Mouse (Mus musculus): Measurements from ENCODE around the gene Ankrd9. TPM values are rescaled to one million over a fixed set of nuclear protein-coding genes. Genes with fewer than 3 reads are reported as not detected.
A peak's percentile ranks its signal among the peaks of the same experiment; 100 is the strongest.

Ankrd9 gene
- polyA plus RNA-seq, 1 experiment = 11.5 TPM

GRCm38 (mm10) chr12:110992771-110993170 is 13.9 kb upstream of the Ankrd9 start:
- Histone ChIP-seq H3K79me2 (ENCODE audit: control insufficient read depth, insufficient read depth) (no peaks in the 10 kb centered on the region), H3K36me3 (ENCODE audit: control insufficient read depth, insufficient read depth) (no peaks in the 10 kb centered on the region), H3K4me3 (peak overlapping the region; percentile 33), H3K4me2 (ENCODE audit: low read depth) (peak overlapping the region; percentile 100), H3K27me3 (ENCODE audit: control insufficient read depth, insufficient read depth, insufficient read length) (no peaks in the 10 kb centered on the region), H3ac (ENCODE audit: control insufficient read depth, insufficient read length) (no peak overlapping the region)
- TF ChIP-seq TCF3 (IDR thresholded peaks at IDR 0.05; ENCODE audit: insufficient read length, low read depth) = no peak
- no peak for TF ChIP-seq MAX (IDR thresholded peaks at IDR 0.05; ENCODE audit: low read depth)
- TF ChIP-seq MYOD1 (IDR thresholded peaks at IDR 0.05; ENCODE audit: control insufficient read depth in 1 of 3, insufficient read length in 2 of 3, low read depth in 2 of 3) = no peak
- no peak for TF ChIP-seq MYOG (IDR thresholded peaks at IDR 0.05; ENCODE audit: control insufficient read depth in 1 of 3, insufficient read depth in 1 of 3, insufficient read length in 2 of 3, low read depth in 2 of 3)
- no peak for TF ChIP-seq E2F4 (IDR thresholded peaks at IDR 0.05; ENCODE audit: insufficient read depth)

GRCm38 (mm10) chr12:110992128-110992553 is 13.3 kb upstream of the Ankrd9 start:
- Histone ChIP-seq H3K4me2 (ENCODE audit: low read depth) (peak overlapping the region; percentile 100), H3K27me3 (ENCODE audit: control insufficient read depth, insufficient read depth, insufficient read length) (no peaks in the 10 kb centered on the region), H3ac (ENCODE audit: control insufficient read depth, insufficient read length) (no peak overlapping the region), H3K4me3 (peak overlapping the region; percentile 33), H3K79me2 (ENCODE audit: control insufficient read depth, insufficient read depth) (no peaks in the 10 kb centered on the region), H3K36me3 (ENCODE audit: control insufficient read depth, insufficient read depth) (no peaks in the 10 kb centered on the region)
- TF ChIP-seq POLR2A (IDR thresholded peaks at IDR 0.05; ENCODE audit: insufficient read length, low read depth) (peak; percentile 45), SRF (IDR thresholded peaks at IDR 0.05; ENCODE audit: control insufficient read depth, insufficient read length, low read depth) (peak; percentile 25), CEBPB (IDR thresholded peaks at IDR 0.05; ENCODE audit: insufficient read depth, poor library complexity, severe bottlenecking) (no peak), POLR2AphosphoS2 (IDR thresholded peaks at IDR 0.05; ENCODE audit: insufficient read length, low read depth) (peak; percentile 35)

GRCm38 (mm10) chr12:110991361-110992127 is 12.7 kb upstream of the Ankrd9 start:
- Histone ChIP-seq H3K79me2 (ENCODE audit: control insufficient read depth, insufficient read depth) (no peaks in the 10 kb centered on the region), H3K4me2 (ENCODE audit: low read depth) (peak overlapping the region; percentile 100), H3K4me3 (peak overlapping the region; percentile 33), H3ac (ENCODE audit: control insufficient read depth, insufficient read length) (no peak overlapping the region), H3K36me3 (ENCODE audit: control insufficient read depth, insufficient read depth) (no peaks in the 10 kb centered on the region), H3K27me3 (ENCODE audit: control insufficient read depth, insufficient read depth, insufficient read length) (no peaks in the 10 kb centered on the region)
- TF ChIP-seq TCF12 (IDR thresholded peaks at IDR 0.05; ENCODE audit: insufficient read depth, poor library complexity, severe bottlenecking) = no peak
- TF ChIP-seq USF1 (IDR thresholded peaks at IDR 0.05; ENCODE audit: low read depth) = no peak
- TF ChIP-seq E2F4 (IDR thresholded peaks at IDR 0.05; ENCODE audit: insufficient read depth) = no peak
- TF ChIP-seq CEBPB (IDR thresholded peaks at IDR 0.05; ENCODE audit: insufficient read depth, poor library complexity, severe bottlenecking) = no peak
- peak in 2 of 3 experiments; percentile 44 to 74 for TF ChIP-seq MYOD1 (IDR thresholded peaks at IDR 0.05; ENCODE audit: control insufficient read depth in 1 of 3, insufficient read length in 2 of 3, low read depth in 2 of 3)
- TF ChIP-seq MYOG (IDR thresholded peaks at IDR 0.05; ENCODE audit: control insufficient read depth in 1 of 3, insufficient read depth in 1 of 3, insufficient read length in 2 of 3, low read depth in 2 of 3) = peak in 1 of 3 experiments; percentile 41
- no peak for TF ChIP-seq TCF3 (IDR thresholded peaks at IDR 0.05; ENCODE audit: insufficient read length, low read depth)
- no peak for TF ChIP-seq MAX (IDR thresholded peaks at IDR 0.05; ENCODE audit: low read depth)
- TF ChIP-seq POLR2A (IDR thresholded peaks at IDR 0.05; ENCODE audit: insufficient read length, low read depth) = no peak
- no peak for TF ChIP-seq REST (IDR thresholded peaks at IDR 0.05; ENCODE audit: insufficient read depth, insufficient read length)
- TF ChIP-seq SRF (IDR thresholded peaks at IDR 0.05; ENCODE audit: control insufficient read depth, insufficient read length, low read depth) = no peak
- no peak for TF ChIP-seq POLR2AphosphoS2 (IDR thresholded peaks at IDR 0.05; ENCODE audit: insufficient read length, low read depth)

- H3K27me3 ChIP-seq (ENCODE audit: control insufficient read depth, insufficient read depth, insufficient read length) = no peaks in the 10 kb centered on the region
- no peak overlapping the region for H3K4me3 ChIP-seq
- H3ac ChIP-seq (ENCODE audit: control insufficient read depth, insufficient read length) = no peak overlapping the region
- no peaks in the 10 kb centered on the region for H3K36me3 ChIP-seq (ENCODE audit: control insufficient read depth, insufficient read depth)
- no peak overlapping the region for H3K4me2 ChIP-seq (ENCODE audit: low read depth)
- TF ChIP-seq TCF12 (IDR thresholded peaks at IDR 0.05; ENCODE audit: insufficient read depth, poor library complexity, severe bottlenecking) (no peak), TCF3 (IDR thresholded peaks at IDR 0.05; ENCODE audit: insufficient read length, low read depth) (no peak), E2F4 (IDR thresholded peaks at IDR 0.05; ENCODE audit: insufficient read depth) (no peak), SRF (IDR thresholded peaks at IDR 0.05; ENCODE audit: control insufficient read depth, insufficient read length, low read depth) (no peak), CEBPB (IDR thresholded peaks at IDR 0.05; ENCODE audit: insufficient read depth, poor library complexity, severe bottlenecking) (no peak), MYOG (IDR thresholded peaks at IDR 0.05; ENCODE audit: control insufficient read depth in 1 of 3, insufficient read depth in 1 of 3, insufficient read length in 2 of 3, low read depth in 2 of 3) (no peak), POLR2A (IDR thresholded peaks at IDR 0.05; ENCODE audit: insufficient read length, low read depth) (no peak), REST (IDR thresholded peaks at IDR 0.05; ENCODE audit: insufficient read depth, insufficient read length) (no peak), MYOD1 (IDR thresholded peaks at IDR 0.05; ENCODE audit: control insufficient read depth in 1 of 3, insufficient read length in 2 of 3, low read depth in 2 of 3) (no peak), MAX (IDR thresholded peaks at IDR 0.05; ENCODE audit: low read depth) (no peak), USF1 (IDR thresholded peaks at IDR 0.05; ENCODE audit: low read depth) (no peak), POLR2AphosphoS2 (IDR thresholded peaks at IDR 0.05; ENCODE audit: insufficient read length, low read depth) (no peak)
- H3K79me2 ChIP-seq (ENCODE audit: control insufficient read depth, insufficient read depth) = no peaks in the 10 kb centered on the region
Measured at GRCm38 (mm10) chr12:110990500-110990899, 11.7 kb upstream of the Ankrd9 start.

- Histone ChIP-seq H3K36me3 (ENCODE audit: control insufficient read depth, insufficient read depth) (no peaks in the 10 kb centered on the region), H3K27me3 (ENCODE audit: control insufficient read depth, insufficient read depth, insufficient read length) (no peaks in the 10 kb centered on the region), H3K4me2 (ENCODE audit: low read depth) (no peak overlapping the region), H3K4me3 (no peak overlapping the region), H3ac (ENCODE audit: control insufficient read depth, insufficient read length) (no peak overlapping the region), H3K79me2 (ENCODE audit: control insufficient read depth, insufficient read depth) (no peaks in the 10 kb centered on the region)
- no peak for TF ChIP-seq REST (IDR thresholded peaks at IDR 0.05; ENCODE audit: insufficient read depth, insufficient read length)
- TF ChIP-seq SRF (IDR thresholded peaks at IDR 0.05; ENCODE audit: control insufficient read depth, insufficient read length, low read depth) = no peak
- TF ChIP-seq MYOD1 (IDR thresholded peaks at IDR 0.05; ENCODE audit: control insufficient read depth in 1 of 3, insufficient read length in 2 of 3, low read depth in 2 of 3) = no peak
- no peak for TF ChIP-seq E2F4 (IDR thresholded peaks at IDR 0.05; ENCODE audit: insufficient read depth)
- TF ChIP-seq POLR2AphosphoS2 (IDR thresholded peaks at IDR 0.05; ENCODE audit: insufficient read length, low read depth) = no peak
- no peak for TF ChIP-seq MYOG (IDR thresholded peaks at IDR 0.05; ENCODE audit: control insufficient read depth in 1 of 3, insufficient read depth in 1 of 3, insufficient read length in 2 of 3, low read depth in 2 of 3)
- no peak for TF ChIP-seq POLR2A (IDR thresholded peaks at IDR 0.05; ENCODE audit: insufficient read length, low read depth)
- TF ChIP-seq TCF12 (IDR thresholded peaks at IDR 0.05; ENCODE audit: insufficient read depth, poor library complexity, severe bottlenecking) = no peak
- no peak for TF ChIP-seq TCF3 (IDR thresholded peaks at IDR 0.05; ENCODE audit: insufficient read length, low read depth)
- no peak for TF ChIP-seq CEBPB (IDR thresholded peaks at IDR 0.05; ENCODE audit: insufficient read depth, poor library complexity, severe bottlenecking)
- TF ChIP-seq USF1 (IDR thresholded peaks at IDR 0.05; ENCODE audit: low read depth) = no peak
- no peak for TF ChIP-seq MAX (IDR thresholded peaks at IDR 0.05; ENCODE audit: low read depth)
Measured at GRCm38 (mm10) chr12:110989409-110989808, 10.6 kb upstream of the Ankrd9 start.
